Mouse (Mus musculus): ENCODE results near the gene Mrpl54. TPM values are rescaled to one million over a fixed set of nuclear protein-coding genes. Genes with fewer than 3 reads are reported as not detected.
A peak's percentile ranks its signal among the peaks of the same experiment; 100 is the strongest.

The Mrpl54 gene
- polyA plus RNA-seq, 1 experiment from 2014 or later, result 110 TPM

GRCm38 (mm10) chr10:81291511-81292104 lies 24.9 kb upstream of the Mrpl54 start, which contains the start of gene Tjp3:
TSS of gene Tjp3 (minus strand) at chr10:81291581.
- ATAC-seq (no peak), DNase-seq (no peak)
- Histone ChIP-seq H3K27ac (ENCODE audit: low read depth) (peak within 1 kb of the TSS; percentile 58; the same call in 1 of the 2 replicates), H3K9me3 (ENCODE audit: low read length) (no peaks in the 10 kb centered on the region), H3K9ac (replicated peaks) (no peak within 1 kb of the TSS), H3K27me3 (ENCODE audit: insufficient read depth, low read length) (no peaks in the 10 kb centered on the region), H3K4me3 (ENCODE audit: low read depth, low read length) (no peak within 1 kb of the TSS), H3K4me2 (ENCODE audit: low read depth, low read length) (0 out of 2 replicates have a peak within 1 kb of the TSS, but pooled peaks have one; percentile 15), H3K36me3 (replicated peaks; ENCODE audit: insufficient read depth, low read length) (no peaks in the 10 kb centered on the region; the same call in 1 of the 2 replicates), H3K4me1 (ENCODE audit: insufficient read depth) (peaks cover 53% of the 10 kb centered on the region)
- no peak for TF ChIP-seq EP300 (IDR thresholded peaks at IDR 0.05; ENCODE audit: low read depth)
- no peak for TF ChIP-seq CTCF (IDR thresholded peaks at IDR 0.05; ENCODE audit: low read depth)
- WGBS (ENCODE audit: insufficient replicate concordance), result 52% methylated on average over 9 of the region's 9 CpGs

- Histone ChIP-seq H3K27me3 (ENCODE audit: insufficient read depth, low read length) (no peaks in the 10 kb centered on the region), H3K9ac (replicated peaks) (no peak overlapping the region), H3K4me1 (ENCODE audit: insufficient read depth) (peaks cover 50% of the 10 kb centered on the region), H3K4me2 (ENCODE audit: low read depth, low read length) (0 out of 2 replicates have a peak overlapping the region, but pooled peaks have one; percentile 15), H3K36me3 (replicated peaks; ENCODE audit: insufficient read depth, low read length) (no peaks in the 10 kb centered on the region; the same call in 1 of the 2 replicates), H3K27ac (ENCODE audit: low read depth) (peak overlapping the region; percentile 44; the same call in 1 of the 2 replicates), H3K9me3 (ENCODE audit: low read length) (no peaks in the 10 kb centered on the region), H3K4me3 (ENCODE audit: low read depth, low read length) (no peak overlapping the region)
- ATAC-seq (no peak), DNase-seq (no peak)
- 47% methylated on average over 24 of the region's 24 CpGs for WGBS (ENCODE audit: insufficient replicate concordance)
- TF ChIP-seq CTCF (IDR thresholded peaks at IDR 0.05; ENCODE audit: low read depth) (no peak), EP300 (IDR thresholded peaks at IDR 0.05; ENCODE audit: low read depth) (no peak)
These were observed 24.1 kb upstream of the Mrpl54 start for GRCm38 (mm10) chr10:81290698-81291460.

- ATAC-seq (no peak), DNase-seq (no peak)
- H3K4me2 ChIP-seq (ENCODE audit: low read depth, low read length), result peak overlapping the region; percentile 42; the same call in 1 of the 2 replicates
- peaks cover 44% of the 10 kb centered on the region for H3K4me1 ChIP-seq (ENCODE audit: insufficient read depth)
- 65% methylated on average over 14 of the region's 14 CpGs for WGBS (ENCODE audit: insufficient replicate concordance)
- TF ChIP-seq CTCF (IDR thresholded peaks at IDR 0.05; ENCODE audit: low read depth) (no peak), EP300 (IDR thresholded peaks at IDR 0.05; ENCODE audit: low read depth) (no peak)
- no peak overlapping the region for H3K27ac ChIP-seq (ENCODE audit: low read depth)
- no peaks in the 10 kb centered on the region for H3K9me3 ChIP-seq (ENCODE audit: low read length)
- H3K27me3 ChIP-seq (ENCODE audit: insufficient read depth, low read length), result peaks cover 1% of the 10 kb centered on the region
- no peaks in the 10 kb centered on the region for H3K36me3 ChIP-seq (replicated peaks; ENCODE audit: insufficient read depth, low read length)
- no peak overlapping the region for H3K9ac ChIP-seq (replicated peaks)
- H3K4me3 ChIP-seq (ENCODE audit: low read depth, low read length), result no peak overlapping the region
These were observed 23.1 kb upstream of the Mrpl54 start for GRCm38 (mm10) chr10:81289811-81290210.

GRCm38 (mm10) chr10:81289278-81289677 lies 22.5 kb upstream of the Mrpl54 start:
- ATAC-seq (no peak), DNase-seq (peak; percentile 72)
- H3K27me3 ChIP-seq (ENCODE audit: insufficient read depth, low read length), result peaks cover 7% of the 10 kb centered on the region
- peak overlapping the region; percentile 42; the same call in 1 of the 2 replicates for H3K4me2 ChIP-seq (ENCODE audit: low read depth, low read length)
- peaks cover 39% of the 10 kb centered on the region for H3K4me1 ChIP-seq (ENCODE audit: insufficient read depth)
- no peak overlapping the region for H3K27ac ChIP-seq (ENCODE audit: low read depth)
- TF ChIP-seq EP300 (IDR thresholded peaks at IDR 0.05; ENCODE audit: low read depth), result no peak
- peak; percentile 94 for TF ChIP-seq CTCF (IDR thresholded peaks at IDR 0.05; ENCODE audit: low read depth)
- H3K4me3 ChIP-seq (ENCODE audit: low read depth, low read length), result no peak overlapping the region
- no peaks in the 10 kb centered on the region for H3K36me3 ChIP-seq (replicated peaks; ENCODE audit: insufficient read depth, low read length)
- no peak overlapping the region for H3K9ac ChIP-seq (replicated peaks)
- 4% methylated on average over 7 of the region's 7 CpGs for WGBS (ENCODE audit: insufficient replicate concordance)
- no peaks in the 10 kb centered on the region for H3K9me3 ChIP-seq (ENCODE audit: low read length)

- WGBS (ENCODE audit: insufficient replicate concordance), result 37% methylated on average over 6 of the region's 6 CpGs
- TF ChIP-seq EP300 (IDR thresholded peaks at IDR 0.05; ENCODE audit: low read depth), result no peak
- peak; percentile 71 for TF ChIP-seq CTCF (IDR thresholded peaks at IDR 0.05; ENCODE audit: low read depth)
- H3K9me3 ChIP-seq (ENCODE audit: low read length), result no peaks in the 10 kb centered on the region
- H3K27ac ChIP-seq (ENCODE audit: low read depth), result no peak overlapping the region
- peaks cover 13% of the 10 kb centered on the region for H3K27me3 ChIP-seq (ENCODE audit: insufficient read depth, low read length)
- no peak overlapping the region for H3K4me3 ChIP-seq (ENCODE audit: low read depth, low read length)
- no peaks in the 10 kb centered on the region for H3K36me3 ChIP-seq (replicated peaks; ENCODE audit: insufficient read depth, low read length)
- DNase-seq, result peak; percentile 60
- H3K9ac ChIP-seq (replicated peaks), result no peak overlapping the region
- no peak overlapping the region for H3K4me2 ChIP-seq (ENCODE audit: low read depth, low read length)
- no peak for ATAC-seq
- H3K4me1 ChIP-seq (ENCODE audit: insufficient read depth), result peaks cover 32% of the 10 kb centered on the region
These were observed 21.9 kb upstream of the Mrpl54 start for GRCm38 (mm10) chr10:81288601-81289000.

GRCm38 (mm10) chr10:81287513-81288157 lies 20.9 kb upstream of the Mrpl54 start:
- Histone ChIP-seq H3K9ac (replicated peaks) (no peak overlapping the region), H3K27ac (ENCODE audit: low read depth) (no peak overlapping the region), H3K27me3 (ENCODE audit: insufficient read depth, low read length) (peaks cover 17% of the 10 kb centered on the region), H3K4me3 (ENCODE audit: low read depth, low read length) (no peak overlapping the region), H3K36me3 (replicated peaks; ENCODE audit: insufficient read depth, low read length) (no peaks in the 10 kb centered on the region), H3K9me3 (ENCODE audit: low read length) (no peaks in the 10 kb centered on the region), H3K4me2 (ENCODE audit: low read depth, low read length) (no peak overlapping the region), H3K4me1 (ENCODE audit: insufficient read depth) (peaks cover 29% of the 10 kb centered on the region)
- TF ChIP-seq CTCF (IDR thresholded peaks at IDR 0.05; ENCODE audit: low read depth) (peak; percentile 97), EP300 (IDR thresholded peaks at IDR 0.05; ENCODE audit: low read depth) (no peak)
- peak; percentile 85 for DNase-seq
- WGBS (ENCODE audit: insufficient replicate concordance), result 66% methylated on average over 8 of the region's 8 CpGs
- no peak for ATAC-seq
